Mouse (Mus musculus) CH12.LX (cell line): ENCODE data around the gene Cabcoco1. TPM values are rescaled to one million over a fixed set of nuclear protein-coding genes. Genes with fewer than 3 reads are reported as not detected.

Experiments
- DNase-seq: peaks from one replicate; pipeline ENCODE4 v3.0.0-alpha.2; 2013; ENCODE audit errors: extremely low read depth
- H3K27ac ChIP-seq: 2 replicates; pipeline ENCODE4 v1.5.1; 2012; ENCODE audit warnings: low read depth, mild to moderate bottlenecking, control low read depth, moderate library complexity; ENCODE audit not compliant: insufficient read depth
- H3K27me3 ChIP-seq: replicated peaks from 2 replicates; pipeline ENCODE3; 2012; ENCODE audit warnings: inconsistent platforms
- H3K36me3 ChIP-seq, 2 experiments: replicated peaks in 1 of 2; 2 replicates each; pipeline versions ENCODE3 to v1.6.1; 2012; ENCODE audit warnings: inconsistent platforms in 1 of 2, low read length in 1 of 2, mild to moderate bottlenecking in 1 of 2, mixed read lengths in 1 of 2, moderate library complexity in 1 of 2; ENCODE audit not compliant: control insufficient read depth in 1 of 2, insufficient read depth in 1 of 2
- H3K4me1 ChIP-seq, 2 experiments: 2 replicates each; pipeline ENCODE4 v1.6.1; 2012; ENCODE audit warnings: inconsistent platforms in 1 of 2, moderate library complexity in 1 of 2; ENCODE audit not compliant: insufficient read depth in 2 of 2, control insufficient read depth in 1 of 2
- H3K4me2 ChIP-seq: 2 replicates; pipeline ENCODE4 v1.6.1; 2012; ENCODE audit warnings: low read depth, mild to moderate bottlenecking, control low read depth; ENCODE audit not compliant: poor library complexity, insufficient read depth, severe bottlenecking
- H3K4me3 ChIP-seq, 3 experiments: fragments of 150-350 bp in 1 of 3; sonication (generic) in 1 of 3; replicated peaks in 1 of 3; 2 replicates each; pipeline versions ENCODE3 to v1.5.1; 2011 to 2012; ENCODE audit warnings: low read depth in 2 of 3, low read length in 2 of 3, mild to moderate bottlenecking in 2 of 3, moderate library complexity in 2 of 3, control low read depth in 1 of 3, improper control_type of control experiment in 1 of 3, inconsistent platforms in 1 of 3, mixed read lengths in 1 of 3; ENCODE audit not compliant: poor library complexity in 1 of 3
- H3K79me2 ChIP-seq: replicated peaks from 2 replicates; pipeline ENCODE4 v1.6.1; 2012; ENCODE audit warnings: mild to moderate bottlenecking, moderate library complexity; ENCODE audit not compliant: control insufficient read depth, poor library complexity, insufficient read depth, severe bottlenecking; ENCODE audit errors: extremely low read depth
- H3K9ac ChIP-seq: 2 replicates; pipeline ENCODE4 v1.6.1; 2012; ENCODE audit warnings: low read depth, mild to moderate bottlenecking, control low read depth, moderate library complexity; ENCODE audit not compliant: insufficient read depth
- H3K9me3 ChIP-seq: replicated peaks from 2 replicates; pipeline ENCODE3; 2012; ENCODE audit warnings: low read length, inconsistent platforms, mixed read lengths
- BHLHE40 ChIP-seq: IDR thresholded peaks from 2 replicates; pipeline ENCODE4 v1.6.1; 2011; ENCODE audit warnings: mild to moderate bottlenecking, low read depth, low read length, improper control_type of control experiment
- CHD1 ChIP-seq: IDR thresholded peaks from 2 replicates; pipeline ENCODE4 v1.6.1; 2012; ENCODE audit warnings: low read depth, low read length, improper control_type of control experiment, inconsistent platforms
- CHD2 ChIP-seq: IDR thresholded peaks from 2 replicates; pipeline ENCODE4 v1.6.1; 2011; ENCODE audit warnings: low read length, improper control_type of control experiment
- CTCF ChIP-seq, 2 experiments: IDR thresholded peaks in 1 of 2; conservative IDR thresholded peaks in 1 of 2; 2 replicates each; pipeline ENCODE4 v1.5.1; 2011 to 2012; ENCODE audit warnings: low read depth in 2 of 2, low read length in 2 of 2, improper control_type of control experiment in 1 of 2, inconsistent platforms in 1 of 2, mild to moderate bottlenecking in 1 of 2, moderate library complexity in 1 of 2
- ELF1 ChIP-seq: IDR thresholded peaks from 2 replicates; pipeline ENCODE4 v1.6.1; 2014; ENCODE audit warnings: low read depth, mild to moderate bottlenecking, inconsistent platforms, low read length, improper control_type of control experiment
- EP300 ChIP-seq: IDR thresholded peaks from 2 replicates; pipeline ENCODE4 v1.6.1; 2011; ENCODE audit warnings: low read length, improper control_type of control experiment
- GABPA ChIP-seq: IDR thresholded peaks from 2 replicates; pipeline ENCODE4 v1.6.1; 2012; ENCODE audit warnings: low read depth, low read length, improper control_type of control experiment, inconsistent platforms; ENCODE audit not compliant: insufficient replicate concordance
- HCFC1 ChIP-seq: IDR thresholded peaks from 2 replicates; pipeline ENCODE4 v1.6.1; 2012; ENCODE audit warnings: low read depth, mild to moderate bottlenecking, inconsistent platforms, low read length, improper control_type of control experiment
- JUN ChIP-seq: IDR thresholded peaks from 2 replicates; pipeline ENCODE4 v1.6.1; 2011; ENCODE audit warnings: low read depth, mild to moderate bottlenecking, low read length, improper control_type of control experiment, moderate library complexity; ENCODE audit not compliant: insufficient read depth
- KAT2A ChIP-seq: IDR thresholded peaks from 2 replicates; pipeline ENCODE4 v1.6.1; 2012; ENCODE audit warnings: low read length, improper control_type of control experiment, inconsistent platforms; ENCODE audit not compliant: insufficient replicate concordance
- MAFK ChIP-seq: IDR thresholded peaks from 2 replicates; pipeline ENCODE4 v1.6.1; 2011; ENCODE audit warnings: low read length, improper control_type of control experiment; ENCODE audit not compliant: insufficient replicate concordance
- MEF2A ChIP-seq: IDR thresholded peaks from 2 replicates; pipeline ENCODE4 v1.6.1; 2014; ENCODE audit warnings: low read depth, mild to moderate bottlenecking, inconsistent platforms, low read length, improper control_type of control experiment, borderline replicate concordance
- MXI1 ChIP-seq: IDR thresholded peaks from 2 replicates; pipeline ENCODE4 v1.6.1; 2011; ENCODE audit warnings: mild to moderate bottlenecking, low read depth, low read length, improper control_type of control experiment
- MYC ChIP-seq: IDR thresholded peaks from 2 replicates; pipeline ENCODE4 v1.6.1; 2011; ENCODE audit warnings: low read depth, mild to moderate bottlenecking, improper control_type of control experiment, low read length
- NELFE ChIP-seq: IDR thresholded peaks from 2 replicates; pipeline ENCODE4 v1.6.1; 2011; ENCODE audit warnings: low read depth, low read length, improper control_type of control experiment
- NRF1 ChIP-seq: IDR thresholded peaks from 2 replicates; pipeline ENCODE4 v1.6.1; 2014; ENCODE audit warnings: low read depth, mild to moderate bottlenecking, inconsistent platforms, low read length, improper control_type of control experiment, moderate library complexity
- PAX5 ChIP-seq: IDR thresholded peaks from 2 replicates; pipeline ENCODE4 v1.6.1; 2012; ENCODE audit warnings: low read length, inconsistent platforms, mixed read lengths
- POLR2A ChIP-seq: IDR thresholded peaks from 2 replicates; pipeline ENCODE4 v1.6.1; 2011; ENCODE audit warnings: low read depth, mild to moderate bottlenecking, improper control_type of control experiment, low read length
- POLR2AphosphoS2 ChIP-seq: IDR thresholded peaks from 2 replicates; pipeline ENCODE4 v1.6.1; 2011; ENCODE audit warnings: low read depth, low read length, improper control_type of control experiment
- RAD21 ChIP-seq: IDR thresholded peaks from 2 replicates; pipeline ENCODE4 v1.6.1; 2011; ENCODE audit warnings: low read depth, mild to moderate bottlenecking, low read length, improper control_type of control experiment, moderate library complexity
- RCOR1 ChIP-seq: conservative IDR thresholded peaks from 2 replicates; pipeline ENCODE4 v1.6.1; 2012; ENCODE audit warnings: low read depth, mild to moderate bottlenecking, inconsistent platforms, low read length, improper control_type of control experiment
- SIN3A ChIP-seq: IDR thresholded peaks from 2 replicates; pipeline ENCODE4 v1.6.1; 2012; ENCODE audit warnings: low read length, improper control_type of control experiment, inconsistent platforms
- TBP ChIP-seq: conservative IDR thresholded peaks from 2 replicates; pipeline ENCODE4 v1.6.1; 2011; ENCODE audit warnings: low read depth, low read length, improper control_type of control experiment
- TCF12 ChIP-seq: IDR thresholded peaks from 2 replicates; pipeline ENCODE4 v1.6.1; 2014; ENCODE audit warnings: low read depth, mild to moderate bottlenecking, inconsistent platforms, low read length, improper control_type of control experiment
- UBTF ChIP-seq: IDR thresholded peaks from 2 replicates; pipeline ENCODE4 v1.6.1; 2012; ENCODE audit warnings: low read depth, mild to moderate bottlenecking, inconsistent platforms, low read length, improper control_type of control experiment, moderate library complexity
- USF1 ChIP-seq: IDR thresholded peaks from 2 replicates; pipeline ENCODE4 v1.6.1; 2014; ENCODE audit warnings: low read depth, mild to moderate bottlenecking, inconsistent platforms, low read length, improper control_type of control experiment
- ZMIZ1 ChIP-seq: IDR thresholded peaks from 2 replicates; pipeline ENCODE4 v1.6.1; 2012; ENCODE audit warnings: low read depth, mild to moderate bottlenecking, inconsistent platforms, low read length, improper control_type of control experiment
- ZNF384 ChIP-seq: IDR thresholded peaks from 2 replicates; pipeline ENCODE4 v1.6.1; 2012; ENCODE audit warnings: low read depth, low read length, improper control_type of control experiment, inconsistent platforms
- dilution Hi-C: fragments of 300-500 bp; cut with MboI; formaldehyde crosslinking; loops from 2 replicates; pipeline ENCODE4 v1.14.3; 2020; ENCODE audit warnings: low sequenced_read_pairs; ENCODE audit not compliant: extremely low pct_unique_long_range_greater_than_20kb, extremely low pct_ligation_motif_present
- in situ Hi-C: fragments of 300-500 bp; cut with MboI; formaldehyde crosslinking; loops from 3 replicates; pipeline ENCODE4 v1.14.3; 2019; ENCODE audit warnings: low sequenced_read_pairs, low pct_ligation_motif_present, low pct_unique_long_range_greater_than_20kb, mixed read lengths
- polyA plus RNA-seq: library from polyadenylated mRNA; unstranded; fragments of >175 nt; gene quantifications from 2 replicates; pipeline ENCODE4 v1.2.1, GENCODE M21; 2012; ENCODE audit warnings: low read depth; ENCODE audit not compliant: insufficient read length
- total RNA-seq, 2 experiments: library from RNA; depleted of rRNA; stranded (reverse); fragments of 300-350 nt in 1 of 2; fragments of >200 nt in 1 of 2; gene quantifications; 2 replicates each; pipeline ENCODE4 v1.2.3; 2012 to 2014

Gene Cabcoco1
- total and polyA plus RNA-seq, 3 experiments = 0.72 to 2.4 (median 0.90) TPM

- TF ChIP-seq CTCF (conservative IDR thresholded peaks at IDR 0.05 in 1 of 2, IDR thresholded peaks at IDR 0.05 in 1 of 2; ENCODE audit: low read depth in 2 of 2, low read length in 2 of 2) (peak in 1 of 2 experiments; percentile 44; a peak in 1 of 4 replicates), TBP (0 out of 2 replicates have a peak, but pooled peaks have one; percentile 35), ZNF384 (0 out of 2 replicates have a peak, but pooled peaks have one; percentile 20), NELFE (no peak), SIN3A (peak; percentile 26; the same call in 1 of the 2 replicates), ELF1 (peak; percentile 42), EP300 (peak; percentile 43; the same call in 1 of the 2 replicates), RAD21 (peak; percentile 6), PAX5 (no peak), MXI1 (no peak), POLR2A (peak; percentile 16; the same call in 1 of the 2 replicates), HCFC1 (no peak)
- peak overlapping the region; percentile 82 for H3K4me2 ChIP-seq
- in situ Hi-C loops (no loop called here), dilution Hi-C loops (no loop called here)
- H3K9me3 ChIP-seq = no peaks in the 10 kb centered on the region
- H3K27ac ChIP-seq = peak overlapping the region; percentile 94
- H3K79me2 ChIP-seq = no peaks in the 10 kb centered on the region
- H3K36me3 ChIP-seq = no peaks in the 10 kb centered on the region
- DNase-seq = no peak
- H3K9ac ChIP-seq = peak overlapping the region; percentile 91
- H3K4me3 ChIP-seq = no peak overlapping the region
- H3K27me3 ChIP-seq = no peaks in the 10 kb centered on the region
- H3K4me1 ChIP-seq = peaks cover 8 to 48% of the 10 kb centered on the region in 2 experiments
Measured at GRCm38 (mm10) chr10:68445876-68446796, 95.6 kb downstream of the Cabcoco1 start.

- no peak for DNase-seq
- peak overlapping the region; percentile 84 for H3K4me2 ChIP-seq
- H3K27ac ChIP-seq = peak overlapping the region; percentile 95
- dilution Hi-C loops (no loop called here), in situ Hi-C loops (no loop called here)
- H3K36me3 ChIP-seq = no peaks in the 10 kb centered on the region
- H3K9ac ChIP-seq = peak overlapping the region; percentile 91
- H3K27me3 ChIP-seq = no peaks in the 10 kb centered on the region
- H3K4me1 ChIP-seq = peaks cover 8 to 56% of the 10 kb centered on the region in 2 experiments
- H3K4me3 ChIP-seq = no peak overlapping the region
- H3K9me3 ChIP-seq = no peaks in the 10 kb centered on the region
- no peaks in the 10 kb centered on the region for H3K79me2 ChIP-seq
- TF ChIP-seq MXI1 (peak; percentile 42; the same call in 1 of the 2 replicates), PAX5 (no peak), MAFK (no peak), SIN3A (no peak), KAT2A (no peak), GABPA (no peak), RAD21 (no peak), UBTF (no peak), CHD1 (no peak), TCF12 (peak; percentile 15; the same call in 1 of the 2 replicates), BHLHE40 (peak; percentile 40), USF1 (no peak), JUN (peak; percentile 36; the same call in 1 of the 2 replicates), MYC (no peak), RCOR1 (no peak), CHD2 (0 out of 2 replicates have a peak, but pooled peaks have one; percentile 61), MEF2A (no peak), CTCF (conservative IDR thresholded peaks at IDR 0.05 in 1 of 2, IDR thresholded peaks at IDR 0.05 in 1 of 2; ENCODE audit: low read depth in 2 of 2, low read length in 2 of 2) (no peak), ZNF384 (peak; percentile 57), NELFE (no peak), POLR2AphosphoS2 (no peak), ELF1 (no peak; the same call in 1 of the 2 replicates), NRF1 (no peak), ZMIZ1 (no peak)
Measured at GRCm38 (mm10) chr10:68445244-68445811, 96.4 kb downstream of the Cabcoco1 start.
